Mouse (Mus musculus) heart, adult 2 months (tissue): ENCODE results near the gene Idh3b. TPM values are rescaled to one million over a fixed set of nuclear protein-coding genes. Genes with fewer than 3 reads are reported as not detected.

Experiments used
- DNase-seq, 2 experiments: peaks; one replicate each; pipeline ENCODE4 v3.0.0; 2021
- H3K27ac ChIP-seq: fragments of 200-600 bp; 2 replicates; pipeline ENCODE4 v1.8.1; 2022
- H3K27me3 ChIP-seq: fragments of 200-500 bp; 2 replicates; pipeline ENCODE4 v1.6.1; 2012; ENCODE audit warnings: mild to moderate bottlenecking, low read length, inconsistent platforms, mixed read lengths; ENCODE audit not compliant: control insufficient read depth, insufficient read depth
- H3K36me3 ChIP-seq: fragments of 200-500 bp; 2 replicates; pipeline ENCODE4 v1.6.1; 2012; ENCODE audit warnings: low read length, inconsistent platforms; ENCODE audit not compliant: control insufficient read depth, insufficient read depth
- H3K4me1 ChIP-seq: fragments of 200-500 bp; 2 replicates; pipeline ENCODE4 v1.6.1; 2011; ENCODE audit warnings: low read length; ENCODE audit not compliant: control insufficient read depth, insufficient read depth
- H3K4me3 ChIP-seq: fragments of 200-600 bp; 2 replicates; pipeline ENCODE4 v1.8.1; 2022
- H3K79me2 ChIP-seq: fragments of 200-500 bp; replicated peaks from 2 replicates; pipeline ENCODE4 v1.6.1; 2012; ENCODE audit warnings: mild to moderate bottlenecking, inconsistent platforms, low read length, moderate library complexity, mixed read lengths; ENCODE audit not compliant: control insufficient read depth, insufficient read depth
- H3K9ac ChIP-seq: fragments of 200-500 bp; 2 replicates; pipeline ENCODE4 v1.6.1; 2012; ENCODE audit warnings: low read depth, mild to moderate bottlenecking, control low read depth, inconsistent platforms, low read length, mixed read lengths
- CTCF ChIP-seq: fragments of 200-600 bp; IDR thresholded peaks from 2 replicates; pipeline ENCODE4 v1.8.1; 2022; ENCODE audit warnings: antibody characterized with exemption, mild to moderate bottlenecking, moderate library complexity
- EP300 ChIP-seq: fragments of 200-500 bp; IDR thresholded peaks from 2 replicates; pipeline ENCODE4 v1.6.1; 2011; ENCODE audit warnings: low read depth, low read length, control low read depth; ENCODE audit not compliant: insufficient read depth
- POLR2A ChIP-seq: fragments of 200-500 bp; IDR thresholded peaks from 2 replicates; pipeline ENCODE4 v1.6.1; 2011; ENCODE audit warnings: mild to moderate bottlenecking, low read depth, low read length, control low read depth; ENCODE audit not compliant: insufficient read depth
- WGBS: fragments of 180-500 bp; shearing (Covaris S2); methylation state at CpG from one replicate; pipeline ENCODE4 v1.1.7; 2018; 5-methylcytosine and 5-hydroxymethylcytosine counted together
- intact Hi-C: fragments of 180-260 bp; cut with DNase I; formaldehyde crosslinking; loops from one replicate; pipeline ENCODE4 v1.15.1; 2025
- polyA plus RNA-seq: library from polyadenylated mRNA; depleted of rRNA; stranded (reverse); fragments of >200 nt; gene quantifications from 2 replicates; pipeline ENCODE4 v1.2.3, GENCODE M21; 2012; rRNA removed
- total RNA-seq, 2 experiments: library from RNA; stranded (reverse); gene quantifications; 2 replicates each; pipeline ENCODE4 v1.2.3; 2021

Idh3b gene
- total and polyA plus RNA-seq, 3 experiments: 709 to 893 (median 817) TPM

- Histone ChIP-seq H3K79me2 (no peaks in the 10 kb centered on the region), H3K36me3 (no peaks in the 10 kb centered on the region), H3K27ac (no peak overlapping the region), H3K9ac (no peak overlapping the region), H3K4me1 (no peaks in the 10 kb centered on the region), H3K27me3 (no peaks in the 10 kb centered on the region), H3K4me3 (no peak overlapping the region)
- WGBS: 74% methylated on average over 4 of the region's 4 CpGs
- DNase-seq: no peak
- TF ChIP-seq CTCF: no peak
- TF ChIP-seq POLR2A: no peak
- no peak for TF ChIP-seq EP300
- intact Hi-C loops: no loop called here
Measured at GRCm38 (mm10) chr2:130260822-130261221, 23.5 kb downstream of the Idh3b start.

- H3K27ac ChIP-seq: no peak overlapping the region
- no peaks in the 10 kb centered on the region for H3K4me1 ChIP-seq
- H3K79me2 ChIP-seq: no peaks in the 10 kb centered on the region
- H3K9ac ChIP-seq: no peak overlapping the region
- DNase-seq: no peak
- H3K27me3 ChIP-seq: no peaks in the 10 kb centered on the region
- TF ChIP-seq POLR2A (no peak), EP300 (no peak), CTCF (no peak)
- no peak overlapping the region for H3K4me3 ChIP-seq
- 69% methylated on average over 4 of the region's 4 CpGs for WGBS
- no peaks in the 10 kb centered on the region for H3K36me3 ChIP-seq
- intact Hi-C loops: no loop called here
Measured at GRCm38 (mm10) chr2:130256762-130257161, 27.6 kb downstream of the Idh3b start.

GRCm38 (mm10) chr2:130248226-130248625 lies 36.1 kb downstream of the Idh3b start:
- no peak overlapping the region for H3K4me3 ChIP-seq
- WGBS: 49% methylated on average over 7 of the region's 7 CpGs

GRCm38 (mm10) chr2:130246912-130247311 lies 37.4 kb downstream of the Idh3b start:
- peak; percentile 71 for TF ChIP-seq CTCF
- TF ChIP-seq POLR2A: no peak
- no peak for DNase-seq
- Histone ChIP-seq H3K79me2 (no peaks in the 10 kb centered on the region), H3K36me3 (no peaks in the 10 kb centered on the region), H3K27me3 (no peaks in the 10 kb centered on the region), H3K9ac (no peak overlapping the region), H3K27ac (no peak overlapping the region), H3K4me1 (no peaks in the 10 kb centered on the region), H3K4me3 (no peak overlapping the region)
- intact Hi-C loops: loop anchor here (2.0 kb wide), 1 partner anchor 178 kb away; no protein-coding TSS in a partner anchor
- WGBS: 48% methylated on average over 9 of the region's 9 CpGs

More at GRCm38 (mm10) chr2:130248226-130248625, 36.1 kb downstream of the Idh3b start:
- no peak overlapping the region for H3K27ac ChIP-seq
- TF ChIP-seq CTCF: no peak
- TF ChIP-seq EP300: no peak
- no peak for TF ChIP-seq POLR2A
- intact Hi-C loops: no loop called here
- H3K79me2 ChIP-seq: no peaks in the 10 kb centered on the region
- H3K27me3 ChIP-seq: no peaks in the 10 kb centered on the region
- H3K4me1 ChIP-seq: no peaks in the 10 kb centered on the region
- no peak for DNase-seq
- H3K9ac ChIP-seq: no peak overlapping the region
- no peaks in the 10 kb centered on the region for H3K36me3 ChIP-seq

Other genes starting within 250 kb of the Idh3b start
- not detected for gene Tgm6, start 172.1 kb downstream of the Idh3b start, total RNA-seq
- gene Tgm6, start 172.1 kb downstream of the Idh3b start, polyA plus RNA-seq: not detected in 2 replicates
- 100 to 1,000 TPM; 124 to 141 TPM for gene Snrpb, start 105.1 kb downstream of the Idh3b start, total RNA-seq
- gene Snrpb, start 105.1 kb downstream of the Idh3b start, polyA plus RNA-seq: 110 and 135 TPM in 2 replicates
- not detected for gene Tmc2, start 89.4 kb downstream of the Idh3b start, total RNA-seq
- gene Tmc2, start 89.4 kb downstream of the Idh3b start, polyA plus RNA-seq: not detected in 2 replicates
- gene Nop56, start 10.1 kb downstream of the Idh3b start, total RNA-seq: 10 to 100 TPM; 28.7 to 29.7 TPM
- gene Nop56, start 10.1 kb downstream of the Idh3b start, polyA plus RNA-seq: 27.2 and 47.5 TPM in 2 replicates
- under 1 TPM; 0.37 to 0.41 TPM for gene Ebf4, start 10.6 kb upstream of the Idh3b start, total RNA-seq
- 0.85 and 1.0 TPM in 2 replicates for gene Ebf4, start 10.6 kb upstream of the Idh3b start, polyA plus RNA-seq
- 1 to 10 TPM; 1.9 to 3.3 TPM for gene Cpxm1, start 113.0 kb upstream of the Idh3b start, total RNA-seq
- gene Cpxm1, start 113.0 kb upstream of the Idh3b start, polyA plus RNA-seq: 8.2 and 9.4 TPM in 2 replicates
- gene Gm28372, start 120.7 kb upstream of the Idh3b start, total RNA-seq: not detected
- gene Gm28372, start 120.7 kb upstream of the Idh3b start, polyA plus RNA-seq: not detected in 2 replicates
- not detected for gene 1700020A23Rik, start 120.7 kb upstream of the Idh3b start, total RNA-seq
- gene 1700020A23Rik, start 120.7 kb upstream of the Idh3b start, polyA plus RNA-seq: 0.26 TPM in 1 of 2 replicates, not detected in the other
- not detected for gene Tmem239, start 121.9 kb upstream of the Idh3b start, total RNA-seq
- gene Tmem239, start 121.9 kb upstream of the Idh3b start, polyA plus RNA-seq: not detected in 2 replicates
- 10 to 100 TPM; 26.3 to 26.9 TPM for gene Vps16, start 139.8 kb upstream of the Idh3b start, total RNA-seq
- gene Vps16, start 139.8 kb upstream of the Idh3b start, polyA plus RNA-seq: 32.9 and 46.7 TPM in 2 replicates
- gene Pced1a, start 140.2 kb upstream of the Idh3b start, total RNA-seq: 1 to 10 TPM; 5.5 TPM
- 12.7 and 14.5 TPM in 2 replicates for gene Pced1a, start 140.2 kb upstream of the Idh3b start, polyA plus RNA-seq
- 10 to 100 TPM; 44.0 to 46.0 TPM for gene Ptpra, start 165.7 kb upstream of the Idh3b start, total RNA-seq
- gene Ptpra, start 165.7 kb upstream of the Idh3b start, polyA plus RNA-seq: 27.8 and 37.0 TPM in 2 replicates